Mouse (Mus musculus): ENCODE results near the gene Crim1.

The Crim1 gene

DNA sequence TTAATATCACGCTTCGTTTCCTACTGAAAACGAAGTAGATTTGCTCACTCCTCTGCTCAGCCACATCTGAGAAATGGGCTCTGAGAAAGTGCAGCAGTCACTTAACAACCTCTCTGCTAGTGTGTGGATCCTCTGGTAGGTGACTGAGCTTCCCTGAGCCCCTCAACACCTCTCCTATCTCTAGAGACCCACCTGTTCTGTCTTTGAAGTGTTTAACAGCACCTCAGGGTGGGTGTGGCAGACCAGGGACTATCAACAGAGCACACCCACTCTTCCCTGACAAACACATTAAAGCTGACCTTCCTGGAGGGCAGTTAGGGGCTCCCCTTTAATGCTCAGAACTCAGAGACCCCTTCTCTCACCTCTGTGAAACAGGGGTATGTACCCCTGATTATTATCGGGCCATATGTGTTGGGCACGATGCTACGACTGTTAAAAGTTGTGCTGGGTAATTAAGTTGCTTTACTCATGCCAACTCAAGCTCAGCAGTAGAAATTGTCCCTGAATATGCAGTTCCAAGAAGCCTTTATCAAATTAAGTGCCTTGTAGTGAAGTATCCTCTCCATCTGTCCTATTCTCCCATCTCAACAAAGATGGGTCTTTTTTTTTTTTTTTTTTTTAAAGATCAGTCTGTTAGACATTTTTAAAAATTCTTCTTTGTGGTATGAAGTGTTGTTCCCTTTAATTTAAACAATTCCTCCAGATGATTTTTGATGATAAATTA is 90.3 kb downstream of the Crim1 start:
- DNase-seq = peak; percentile 63

DNA sequence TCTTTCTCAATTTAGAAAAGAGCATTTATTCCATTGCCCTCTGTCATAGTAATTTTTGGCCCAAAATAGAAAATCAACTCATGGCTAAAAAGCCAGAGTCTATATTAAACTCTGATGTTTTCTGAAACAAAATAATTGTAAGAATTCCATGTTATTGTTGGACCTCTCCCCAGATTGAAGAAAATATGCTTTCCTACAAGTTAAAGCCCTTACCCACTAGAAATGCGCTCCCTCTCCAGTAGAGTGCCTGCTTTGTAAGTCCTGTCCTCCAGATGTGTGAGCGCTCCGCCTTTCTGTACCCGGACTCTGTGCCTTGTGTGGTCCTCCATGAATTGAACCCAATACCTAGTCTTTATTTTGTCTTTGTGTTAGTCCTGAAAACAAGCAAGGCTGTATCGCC is 91.0 kb downstream of the Crim1 start:
- DNase-seq = no peak

DNA sequence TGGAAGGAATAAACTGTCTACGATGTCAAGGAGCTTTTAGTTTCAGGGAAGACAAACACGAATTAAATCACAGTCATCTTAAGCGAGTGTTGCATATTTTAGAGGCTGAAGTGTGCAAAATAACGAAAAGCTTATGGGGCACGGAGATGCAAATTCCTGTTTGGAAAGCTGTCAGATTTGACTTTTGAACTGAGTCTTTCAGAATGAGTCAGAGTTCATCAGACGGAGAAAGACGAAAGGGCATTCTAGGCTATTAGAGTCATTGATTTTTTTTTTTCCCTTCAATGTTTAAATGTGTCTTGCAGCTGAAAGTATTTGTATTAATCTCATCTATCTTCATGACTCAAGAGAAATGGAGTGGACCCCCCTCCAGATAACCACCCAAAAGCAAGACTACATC is 92.3 kb downstream of the Crim1 start:
- no peak for DNase-seq

DNA sequence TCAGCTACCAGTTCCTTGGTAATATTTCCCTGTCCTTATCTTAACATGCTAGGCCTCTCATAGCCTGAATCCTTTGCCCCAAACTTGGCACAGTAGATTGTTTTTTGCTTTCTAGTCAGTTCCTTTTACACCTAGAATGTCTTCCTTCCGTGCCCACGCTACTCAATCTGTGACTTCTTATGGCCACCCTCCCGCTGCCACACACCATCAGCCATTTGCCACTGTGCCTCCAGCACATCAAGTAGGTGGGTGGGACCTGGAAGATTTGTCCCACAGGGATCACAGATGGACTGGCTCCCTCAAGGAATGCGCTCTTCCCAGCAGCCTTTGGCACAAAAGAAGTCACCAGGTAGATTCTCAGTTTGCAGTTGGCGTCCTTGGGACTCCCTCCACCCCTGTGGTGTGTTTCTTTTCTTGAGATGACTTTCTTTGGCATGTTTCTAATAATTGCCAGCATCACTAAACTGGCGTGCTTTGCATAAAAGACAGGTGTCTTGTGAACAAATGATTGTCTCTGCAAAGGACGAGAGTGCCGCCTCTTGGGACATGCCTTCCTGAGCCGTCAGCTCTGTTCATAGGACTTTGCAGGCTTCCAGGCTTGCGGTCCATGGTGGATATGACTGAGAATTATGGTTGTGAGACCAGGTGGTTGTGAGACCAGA is 92.9 kb downstream of the Crim1 start:
- no peak for DNase-seq

DNA sequence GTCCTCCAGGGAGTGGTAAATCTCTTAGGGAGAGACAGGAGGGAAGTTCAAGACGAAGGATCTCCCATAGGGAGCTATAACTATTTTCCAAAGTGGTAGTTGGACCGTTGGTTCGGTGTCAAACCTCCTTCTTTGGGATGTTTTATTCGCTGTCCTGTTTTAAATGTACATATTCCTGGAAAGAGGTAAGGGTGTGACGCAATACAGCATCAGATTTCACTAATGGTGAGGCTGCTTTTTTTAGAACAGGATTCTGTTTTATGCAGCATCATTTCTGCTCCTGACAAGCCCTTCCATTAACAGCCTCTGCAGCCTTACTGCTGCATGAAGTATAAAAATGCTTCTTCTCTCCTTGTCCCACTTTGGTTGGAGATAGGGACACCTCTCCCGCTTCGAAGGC is 95.9 kb downstream of the Crim1 start:
- no peak for DNase-seq

DNA sequence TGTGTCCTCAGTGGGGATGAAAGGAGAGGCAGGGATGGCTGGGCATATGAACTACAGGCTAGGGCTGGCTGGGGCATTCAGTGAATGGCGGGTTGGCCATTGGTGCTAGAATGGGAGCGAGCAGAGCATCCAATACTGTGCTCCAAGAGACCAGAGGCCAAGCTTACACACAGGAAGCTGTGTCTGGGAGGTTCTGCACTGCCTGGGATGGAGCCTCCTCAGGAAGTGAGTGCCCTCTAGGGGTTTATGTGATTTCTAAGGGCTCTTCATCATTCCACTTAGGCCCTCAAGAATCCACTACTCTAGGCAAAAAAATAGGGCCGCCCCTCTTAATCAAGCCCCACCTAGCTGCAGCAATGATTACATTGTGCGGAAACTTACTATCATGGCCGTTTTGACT is 98.1 kb downstream of the Crim1 start:
- no peak for DNase-seq

DNA sequence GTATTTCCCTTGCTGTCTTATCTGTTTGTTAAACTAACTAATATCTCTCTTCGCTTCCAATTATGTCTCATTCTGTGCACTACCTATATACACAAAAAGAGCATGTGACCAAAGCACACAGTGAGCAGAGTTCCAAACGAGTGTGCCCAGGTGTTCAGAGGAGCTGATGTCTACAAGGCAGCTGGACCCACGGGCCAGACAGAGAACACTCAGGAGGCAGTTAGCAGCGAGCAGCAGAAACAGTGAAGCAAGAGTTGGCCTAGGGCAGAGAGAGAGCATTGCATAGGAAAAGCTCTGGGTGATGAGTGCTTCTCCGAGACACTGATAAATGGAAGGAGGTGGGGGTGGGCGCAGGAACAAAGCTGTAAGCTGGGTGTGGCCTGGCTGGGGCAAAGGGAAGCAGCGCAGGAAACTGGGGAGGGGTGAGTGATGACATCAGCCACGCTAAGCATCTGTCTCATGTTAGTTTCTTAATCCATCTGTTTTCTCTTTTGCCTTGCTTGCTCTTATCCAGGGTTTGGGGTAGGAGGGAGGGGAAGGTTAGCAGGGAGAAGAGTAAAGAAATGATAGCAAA is 99.0 kb downstream of the Crim1 start:
- DNase-seq = peak; percentile 49

DNA sequence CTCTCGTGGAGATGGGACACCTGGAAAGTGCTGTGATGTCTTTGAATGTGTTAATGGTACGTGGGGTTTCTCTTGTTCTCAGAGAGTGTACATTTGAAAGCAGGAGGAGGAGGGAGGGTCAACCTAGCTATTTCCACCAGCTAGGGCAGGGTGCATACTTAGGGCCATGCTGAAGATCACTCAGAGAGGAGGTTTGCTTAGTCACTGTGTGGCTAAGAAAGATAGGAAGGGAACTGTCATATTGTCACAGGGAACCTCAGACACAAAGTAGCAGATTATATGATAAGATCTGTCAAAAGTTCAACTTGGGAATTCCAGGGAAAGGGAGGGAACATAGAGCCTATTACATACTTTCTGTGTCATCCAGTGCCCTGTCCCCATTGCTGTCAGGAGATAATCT is 103.0 kb downstream of the Crim1 start:
- DNase-seq = peak; percentile 29

DNA sequence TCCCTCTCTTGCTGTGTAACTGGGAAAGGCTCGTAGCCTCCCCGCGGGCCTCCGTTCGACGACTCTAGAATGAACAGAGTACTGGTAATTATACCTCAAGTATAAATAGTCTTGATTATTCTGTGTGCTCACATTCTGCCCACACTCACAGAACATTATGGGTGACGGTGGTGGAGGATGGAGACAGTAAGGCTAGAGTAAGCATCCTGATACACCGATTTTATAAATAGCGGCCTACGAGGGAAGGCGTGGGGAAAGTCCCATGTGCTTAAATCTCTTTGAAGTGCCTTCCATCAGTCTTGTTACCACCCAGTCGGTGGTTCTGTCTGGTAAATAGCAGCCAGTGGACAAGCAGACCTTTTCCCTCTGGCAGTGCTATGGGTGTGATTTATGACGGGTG is 104.0 kb downstream of the Crim1 start:
- no peak for DNase-seq

DNA sequence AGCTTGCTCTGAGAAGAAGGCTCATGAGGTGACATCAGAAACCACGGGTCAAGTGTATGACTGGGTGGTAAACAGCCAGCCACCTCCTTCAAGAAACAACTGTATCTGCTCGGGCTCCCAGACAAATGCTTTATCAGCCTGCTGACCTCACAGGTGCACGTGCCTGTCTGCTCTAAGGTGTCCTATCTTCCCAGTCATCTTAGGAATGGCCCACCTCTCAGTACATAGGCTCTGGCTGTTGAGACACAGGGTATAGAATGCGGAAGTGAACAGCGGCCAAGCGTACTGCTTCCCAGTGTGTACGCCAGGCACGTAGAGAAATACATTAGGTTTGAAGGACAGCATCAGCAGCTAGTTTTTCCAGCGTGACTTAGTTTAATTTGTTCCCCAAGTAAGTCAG is 106.4 kb downstream of the Crim1 start:
- no peak for DNase-seq

DNA sequence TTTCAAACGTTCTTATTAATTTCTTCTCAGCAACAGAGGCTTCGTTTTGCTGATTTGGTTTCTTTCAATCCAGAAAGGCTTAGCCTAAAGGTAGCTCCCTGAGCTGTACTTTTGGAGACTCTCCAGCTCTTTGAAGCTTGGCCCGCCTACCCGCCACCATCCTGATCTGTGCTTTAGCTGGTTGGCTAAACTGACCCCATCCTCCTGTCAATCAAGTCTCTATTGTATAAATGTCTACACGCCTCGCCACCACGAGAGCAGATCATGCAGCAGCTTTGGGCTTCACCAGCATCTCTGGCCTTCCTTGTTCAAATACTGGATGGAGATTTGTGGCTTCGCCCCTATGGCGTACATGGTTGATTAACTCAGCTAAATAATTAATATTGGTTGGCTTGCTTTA is 108.2 kb downstream of the Crim1 start:
- DNase-seq = no peak

DNA sequence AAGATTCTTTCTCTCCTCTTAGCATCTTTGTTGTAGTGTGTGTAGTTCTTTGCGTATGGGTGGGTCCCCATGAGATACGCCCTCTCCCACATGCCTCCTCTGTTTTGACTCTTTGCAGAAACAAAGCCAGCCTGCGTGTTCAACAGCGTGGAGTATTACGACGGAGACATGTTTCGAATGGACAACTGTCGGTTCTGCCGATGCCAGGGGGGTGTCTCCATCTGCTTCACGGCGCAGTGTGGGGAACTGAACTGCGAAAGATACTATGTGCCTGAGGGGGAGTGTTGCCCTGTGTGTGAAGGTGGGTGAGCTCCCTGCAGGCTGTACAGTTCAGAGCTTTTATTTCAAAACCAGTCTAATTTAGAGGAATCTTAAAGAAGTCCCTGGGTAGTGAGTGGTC is 113.0 kb downstream of the Crim1 start:
- DNase-seq = no peak

DNA sequence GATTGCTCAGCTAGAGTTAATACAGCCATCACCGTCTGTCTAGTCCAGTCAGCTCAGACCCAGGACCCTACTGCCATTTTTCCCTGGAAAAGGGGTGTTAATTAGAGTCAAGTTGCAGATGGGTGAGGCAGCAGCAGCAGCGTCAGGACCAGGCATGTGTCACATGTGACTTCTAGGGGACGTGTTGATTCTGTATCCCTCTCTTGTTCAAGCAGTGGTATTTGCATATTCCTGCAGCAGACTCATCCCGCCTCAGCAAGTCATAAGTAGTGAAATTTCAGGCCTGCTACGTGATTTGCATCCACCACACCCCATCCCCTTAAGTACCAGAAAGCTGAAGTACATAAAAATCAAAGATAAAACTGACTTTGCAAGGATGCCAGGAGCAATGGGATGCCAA is 113.6 kb downstream of the Crim1 start:
- no peak for DNase-seq

DNA sequence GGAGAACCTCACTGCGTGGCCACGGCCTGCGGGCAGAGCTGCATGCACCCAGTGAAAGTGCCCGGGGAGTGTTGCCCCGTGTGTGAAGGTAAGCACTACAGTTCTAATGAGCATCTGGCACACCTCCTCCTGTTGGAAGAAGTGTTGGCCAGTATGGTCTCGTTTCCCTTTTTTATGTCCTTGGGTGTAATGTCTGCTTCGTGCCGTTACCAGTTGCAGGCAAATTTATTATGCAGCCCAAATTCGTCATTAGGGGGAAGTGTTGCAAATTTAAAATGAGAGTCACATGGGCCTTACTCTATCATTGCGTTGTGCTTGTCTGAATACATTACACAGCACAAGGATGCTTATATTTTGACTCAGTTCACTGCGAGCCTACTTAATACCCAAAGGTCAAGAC is 115.6 kb downstream of the Crim1 start:
- no peak for DNase-seq

DNA sequence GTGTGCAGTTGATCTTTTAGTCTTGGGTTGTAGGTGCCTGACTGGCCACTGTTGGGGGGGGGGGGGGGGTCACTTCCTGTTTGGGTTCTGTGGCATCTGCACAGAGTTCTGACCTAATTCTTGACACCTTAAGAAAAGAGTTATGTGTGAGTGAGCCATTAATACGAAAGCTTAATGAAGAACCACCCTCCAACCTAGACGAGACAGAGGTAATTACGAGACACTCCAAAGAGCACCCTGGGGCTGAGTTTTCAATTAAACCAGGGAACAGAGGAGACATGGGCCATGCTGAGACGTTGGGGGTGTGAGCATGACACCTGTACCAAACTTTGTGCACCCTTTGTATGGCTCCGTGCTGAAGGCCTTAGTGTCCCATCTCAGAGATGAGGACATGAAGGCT is 117.3 kb downstream of the Crim1 start:
- DNase-seq = no peak

DNA sequence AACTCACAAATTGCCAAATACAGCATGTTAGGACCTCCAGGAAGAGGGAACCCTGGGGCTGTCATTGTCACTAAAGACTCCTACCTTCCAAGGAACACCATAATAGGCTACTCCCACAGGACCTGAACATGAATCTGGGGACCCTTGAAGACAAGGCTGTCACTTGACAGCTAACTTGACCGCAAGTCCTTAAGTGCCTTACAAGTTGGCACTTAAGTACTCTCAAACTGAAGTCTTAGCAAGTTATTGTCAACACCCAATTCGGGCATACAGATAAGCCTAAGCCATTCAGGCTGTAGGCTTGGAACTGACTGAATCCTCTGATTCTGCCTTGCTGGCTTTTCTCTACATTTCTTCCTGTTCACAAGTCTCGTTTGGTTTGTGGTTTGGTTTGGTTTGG is 118.8 kb downstream of the Crim1 start:
- DNase-seq = no peak

DNA sequence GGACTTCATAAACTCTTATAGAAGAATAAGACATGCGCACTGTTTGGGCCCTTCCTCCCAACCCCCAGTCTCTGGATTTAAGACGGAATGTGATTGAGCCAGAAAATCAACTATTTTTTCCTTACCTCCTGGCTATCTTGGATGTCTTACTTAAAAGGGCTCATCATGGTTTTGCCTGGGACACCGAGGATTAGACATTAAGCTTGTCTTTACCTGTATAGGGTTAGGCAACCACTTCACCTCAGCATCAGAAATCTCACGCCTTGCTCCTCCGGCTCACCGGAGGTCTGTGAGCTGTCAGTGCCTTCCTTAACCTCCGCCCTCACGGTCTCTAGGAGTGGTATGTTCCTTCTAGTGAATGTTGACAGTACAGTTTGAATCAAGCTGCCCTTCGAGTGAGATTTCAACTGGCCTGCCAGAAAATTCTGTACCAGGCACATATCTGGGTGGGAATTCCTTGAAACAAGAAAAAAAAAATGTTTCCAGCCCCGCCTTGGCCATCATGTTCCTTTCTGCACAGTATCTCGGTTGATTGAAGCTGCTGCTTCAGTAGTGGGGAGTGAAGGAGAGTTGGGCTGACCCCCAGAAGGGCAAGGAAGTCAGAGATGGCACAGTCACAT is 121.3 kb downstream of the Crim1 start:
- no peak for DNase-seq

DNA sequence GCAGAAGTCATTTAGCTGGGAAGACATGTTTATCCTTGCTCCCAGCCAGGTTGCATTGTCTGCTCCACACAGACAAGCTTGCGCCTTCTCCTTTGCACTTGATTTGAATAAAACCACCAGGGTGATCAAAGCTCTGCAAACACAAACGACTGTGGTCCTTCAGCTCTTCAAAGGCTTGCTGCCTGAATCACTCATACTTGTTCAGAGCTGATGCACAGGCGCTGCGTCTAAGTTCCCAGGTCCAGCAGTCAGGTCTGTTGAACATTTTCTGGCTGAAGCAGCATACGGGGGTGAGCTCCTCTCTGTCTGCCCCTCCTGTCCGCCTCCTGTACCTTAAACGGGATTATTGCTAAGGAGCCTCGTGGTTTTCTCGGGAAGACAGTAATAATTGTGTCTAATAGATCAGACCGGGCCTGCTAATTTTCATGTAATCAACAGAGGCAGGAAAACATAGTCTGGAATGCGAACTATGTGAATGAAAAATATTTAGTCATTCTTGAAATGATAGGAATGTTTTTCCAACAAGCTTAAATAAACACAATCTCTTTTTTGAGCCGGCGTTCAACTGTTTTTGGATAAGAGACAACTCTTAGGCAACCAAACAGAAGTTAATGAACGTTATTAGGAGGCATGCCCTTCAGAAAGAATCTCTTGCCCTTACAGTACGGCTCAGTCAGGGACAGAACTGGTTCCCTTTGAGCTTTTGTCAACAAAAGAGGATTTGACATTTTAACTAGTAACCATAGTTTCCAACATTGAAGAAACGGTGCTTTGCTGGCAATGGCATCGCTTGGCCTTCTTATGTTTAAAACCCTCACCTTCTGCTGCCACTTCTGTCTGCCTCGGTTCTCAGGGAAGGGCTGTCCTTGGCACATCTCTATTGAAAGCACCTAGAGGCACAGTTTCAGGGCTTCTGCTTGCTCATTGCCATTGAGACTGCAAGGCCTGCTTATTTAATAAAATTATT is 122.6 kb downstream of the Crim1 start:
- DNase-seq = no peak

DNA sequence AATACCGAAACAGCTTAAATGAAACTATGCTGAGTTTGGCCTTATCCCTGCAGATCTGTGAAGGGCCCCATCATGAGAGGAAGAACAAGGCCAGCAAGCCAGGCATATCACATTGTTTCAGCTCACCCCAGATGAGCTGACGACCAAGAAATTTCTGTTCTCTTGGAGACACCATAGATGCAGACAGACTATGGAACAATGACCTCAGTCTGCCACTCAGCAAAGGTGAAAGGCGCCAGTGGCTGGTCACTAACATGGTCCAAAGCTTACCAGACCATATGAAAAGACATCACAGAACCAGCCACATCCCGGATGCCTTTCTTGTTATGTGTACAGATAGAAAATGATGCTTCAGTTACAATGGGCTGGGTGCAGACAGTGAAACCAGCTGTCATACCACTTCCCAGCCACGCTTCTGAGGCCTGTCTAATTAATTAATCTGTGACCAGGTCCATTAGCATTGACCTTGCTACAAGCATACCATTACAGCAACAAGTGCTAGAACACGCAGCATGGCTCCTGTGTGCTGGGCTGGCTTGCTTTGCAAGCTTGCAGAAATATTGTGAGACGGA is 125.8 kb downstream of the Crim1 start:
- no peak for DNase-seq

DNA sequence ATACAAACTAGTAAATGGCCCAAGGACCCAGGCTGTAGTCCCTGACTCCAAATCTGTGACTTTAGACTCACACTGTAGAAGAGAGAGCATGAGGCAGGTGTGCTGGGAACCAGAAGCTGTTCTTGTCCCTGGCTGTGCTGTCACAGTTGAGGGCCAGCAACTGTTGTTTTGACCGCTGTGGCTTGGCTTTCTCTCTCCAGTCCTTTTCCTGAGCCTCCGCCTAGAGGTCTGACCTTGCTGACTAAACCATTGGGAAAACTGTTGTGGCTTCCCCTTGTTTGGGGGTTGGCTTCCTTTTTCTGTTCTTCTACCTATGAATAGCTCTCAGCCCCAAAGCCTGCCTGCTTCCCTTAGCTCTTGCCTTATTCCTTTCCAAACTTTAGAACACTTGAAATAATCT is 126.3 kb downstream of the Crim1 start:
- no peak for DNase-seq

DNA sequence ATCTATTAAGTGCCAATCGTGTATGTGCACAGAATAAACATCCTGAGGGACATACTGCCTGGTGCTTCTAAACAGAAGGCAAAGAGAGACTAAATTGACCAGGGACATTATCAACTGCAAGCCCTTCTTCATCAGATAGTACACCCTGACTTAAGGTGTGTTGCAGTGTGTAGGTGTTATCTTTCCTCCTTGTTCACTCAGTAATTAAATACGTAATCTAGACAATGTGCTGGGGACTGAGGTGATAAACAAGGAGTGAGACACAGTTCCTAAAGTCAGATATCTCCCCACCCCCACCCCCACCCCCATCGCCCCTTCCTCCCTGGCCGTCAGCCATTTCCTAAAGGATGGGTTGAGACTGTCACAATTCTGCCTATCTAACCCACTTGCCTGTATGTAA is 127.1 kb downstream of the Crim1 start:
- peak; percentile 28 for DNase-seq

DNA sequence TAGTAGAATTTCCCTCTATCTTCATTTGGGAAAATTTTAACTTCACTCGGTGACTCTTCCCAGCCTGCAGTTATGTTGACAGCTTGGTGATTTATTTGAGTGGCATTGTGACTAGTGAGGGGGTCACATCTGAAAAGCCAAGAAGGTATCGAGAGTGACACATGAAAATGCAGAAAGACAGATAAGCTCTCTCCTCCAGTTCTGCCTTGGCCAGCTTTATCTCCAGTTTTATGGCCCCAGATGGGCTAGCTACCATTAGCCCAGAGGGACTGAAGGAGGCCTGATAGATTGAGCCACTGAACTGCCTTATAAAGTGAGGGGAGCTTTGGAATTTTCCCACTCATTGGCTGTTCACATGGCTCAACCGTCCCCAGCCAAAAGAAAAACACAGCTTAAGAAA is 128.2 kb downstream of the Crim1 start:
- DNase-seq = peak; percentile 77

DNA sequence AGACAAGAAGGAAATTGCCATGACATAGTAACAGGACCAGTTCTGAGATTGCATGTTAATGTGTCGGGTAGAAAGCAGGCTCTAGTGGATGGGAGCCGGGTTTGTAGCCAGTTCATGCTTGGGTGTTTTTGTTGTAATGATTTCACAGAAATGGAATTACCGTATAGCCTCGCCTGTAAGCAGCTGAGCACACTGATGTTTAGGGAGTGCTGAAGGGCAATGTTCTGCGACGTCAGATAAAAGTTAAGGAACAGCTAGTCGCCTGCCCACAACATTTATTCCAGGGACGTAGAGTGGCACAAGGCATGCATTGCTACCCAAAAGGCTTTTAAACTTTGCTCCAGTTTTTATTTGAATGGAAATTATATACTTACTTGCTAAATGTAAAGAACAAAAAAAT is 131.4 kb downstream of the Crim1 start:
- no peak for DNase-seq

All from liver (tissue).